Mouse (Mus musculus): ENCODE data around the gene Rpl5.

DNA sequence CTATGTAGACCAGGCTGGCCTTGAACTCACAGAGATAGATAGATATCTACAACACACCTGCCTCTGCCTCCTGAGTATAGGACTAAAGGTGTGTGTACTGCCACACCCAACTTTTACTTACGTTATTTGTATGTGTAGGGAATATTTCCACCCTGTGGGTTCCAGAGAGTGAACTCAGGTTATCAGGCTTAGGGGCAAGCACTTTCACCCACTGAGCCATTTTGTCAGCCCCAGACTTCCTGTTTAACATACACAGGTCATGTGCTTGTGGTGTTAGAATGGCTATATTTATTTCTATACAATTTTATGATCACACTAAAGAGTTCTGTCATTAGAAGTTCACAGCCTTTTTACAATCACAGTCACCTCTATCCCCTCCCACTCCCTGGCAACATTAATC, 42.6 kb downstream of the Rpl5 start:
- no peak for TF ChIP-seq CTCF (IDR thresholded peaks at IDR 0.05)
- no peak for TF ChIP-seq EP300 (IDR thresholded peaks at IDR 0.05)

Data from lung, postnatal 0 days (tissue).